Mouse (Mus musculus) cerebellum, adult (tissue): Measurements from ENCODE around the gene Tulp1.
A peak's percentile ranks its signal among the peaks of the same experiment; 100 is the strongest.

Experiments used
- ATAC-seq: cut with Nextera tagmentation; 2 replicates; pipeline ENCODE4 v1.9.2; 2017; ENCODE audit warnings: mild to moderate bottlenecking, moderate library complexity, mixed read lengths; ENCODE audit not compliant: insufficient number of reproducible peaks, low FRiP score, low TSS enrichment

Tulp1 gene

GRCm38 (mm10) chr17:28317725-28318124 is 47.3 kb downstream of the Tulp1 start:
- ATAC-seq, result no peak

- no peak for ATAC-seq
Measured at GRCm38 (mm10) chr17:28317091-28317490, 47.9 kb downstream of the Tulp1 start.

- ATAC-seq, result no peak
Measured at GRCm38 (mm10) chr17:28316476-28316875, 48.5 kb downstream of the Tulp1 start.

GRCm38 (mm10) chr17:28315611-28316160 is 49.3 kb downstream of the Tulp1 start:
- ATAC-seq, result no peak

- no peak for ATAC-seq
Measured at GRCm38 (mm10) chr17:28313880-28314225, 51.2 kb downstream of the Tulp1 start.

- ATAC-seq, result peak; percentile 93
Measured at GRCm38 (mm10) chr17:28313212-28313879, 51.7 kb downstream of the Tulp1 start, which contains the start of gene Fance. TSS of gene Fance (plus strand) at chr17:28313519.

GRCm38 (mm10) chr17:28312232-28313211 is 52.5 kb downstream of the Tulp1 start:
- no peak for ATAC-seq

- no peak for ATAC-seq
Measured at GRCm38 (mm10) chr17:28311366-28312132, 53.5 kb downstream of the Tulp1 start.

- ATAC-seq, result no peak
Measured at GRCm38 (mm10) chr17:28310831-28311230, 54.2 kb downstream of the Tulp1 start.

GRCm38 (mm10) chr17:28308297-28309195 is 56.5 kb downstream of the Tulp1 start:
- ATAC-seq, result 0 out of 2 replicates have a peak, but pooled peaks have one; percentile 18

- no peak for ATAC-seq
Measured at GRCm38 (mm10) chr17:28305172-28305571, 59.9 kb downstream of the Tulp1 start.
